Mouse (Mus musculus) megakaryocyte-erythroid progenitor cell, adult 5-6 weeks (primary cell): ENCODE measurements around the gene Me1. TPM values are rescaled to one million over a fixed set of nuclear protein-coding genes. Genes with fewer than 3 reads are reported as not detected.
A peak's percentile ranks its signal among the peaks of the same experiment; 100 is the strongest.
"Not testable (repeated sequence)": the region's sequence is repeated elsewhere in the genome, so short reads cannot be mapped to it uniquely, and the experiment has no call there.

Source experiments
- ATAC-seq: replicated peaks from 2 replicates; pipeline ENCODE4 v1.8.0; 2016; ENCODE audit warnings: mild to moderate bottlenecking, inconsistent platforms; ENCODE audit not compliant: severe bottlenecking, poor library complexity, low FRiP score, low TSS enrichment
- total RNA-seq, 2 experiments: library from RNA; stranded (forward) in 1 of 2; stranded (reverse) in 1 of 2; fragments of 200-1000, 215-1000 nt in 1 of 2; fragments of >200 nt in 1 of 2; fragmentation: Nextera tagmentation in 1 of 2; gene quantifications; 2 replicates each; pipeline ENCODE4 v1.2.3; 2014 to 2017

Gene Me1
- total RNA-seq, 2 experiments from 2014 or later, result 0.17 TPM; not detected in 1

DNA sequence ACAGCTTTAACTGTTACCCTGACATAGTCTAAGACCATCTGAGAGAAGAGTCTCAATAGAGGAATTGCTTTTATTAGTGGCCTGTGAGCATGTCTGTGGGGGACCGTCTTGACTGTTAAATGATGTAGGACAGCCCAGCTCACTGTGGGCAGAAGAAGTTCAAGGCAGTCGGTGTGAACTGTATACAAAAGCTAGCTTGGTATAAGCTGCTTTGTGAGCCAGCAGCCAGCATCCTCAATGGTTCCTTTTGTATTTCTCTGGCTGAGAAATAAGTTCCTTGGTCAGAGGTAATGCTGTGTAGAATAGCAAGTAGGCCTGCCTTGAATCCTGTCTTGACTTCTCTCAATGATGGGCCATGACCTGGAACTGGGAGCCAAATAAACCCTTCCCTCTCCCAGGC, 73.7 kb downstream of the Me1 start:
- ATAC-seq, result no peak

DNA sequence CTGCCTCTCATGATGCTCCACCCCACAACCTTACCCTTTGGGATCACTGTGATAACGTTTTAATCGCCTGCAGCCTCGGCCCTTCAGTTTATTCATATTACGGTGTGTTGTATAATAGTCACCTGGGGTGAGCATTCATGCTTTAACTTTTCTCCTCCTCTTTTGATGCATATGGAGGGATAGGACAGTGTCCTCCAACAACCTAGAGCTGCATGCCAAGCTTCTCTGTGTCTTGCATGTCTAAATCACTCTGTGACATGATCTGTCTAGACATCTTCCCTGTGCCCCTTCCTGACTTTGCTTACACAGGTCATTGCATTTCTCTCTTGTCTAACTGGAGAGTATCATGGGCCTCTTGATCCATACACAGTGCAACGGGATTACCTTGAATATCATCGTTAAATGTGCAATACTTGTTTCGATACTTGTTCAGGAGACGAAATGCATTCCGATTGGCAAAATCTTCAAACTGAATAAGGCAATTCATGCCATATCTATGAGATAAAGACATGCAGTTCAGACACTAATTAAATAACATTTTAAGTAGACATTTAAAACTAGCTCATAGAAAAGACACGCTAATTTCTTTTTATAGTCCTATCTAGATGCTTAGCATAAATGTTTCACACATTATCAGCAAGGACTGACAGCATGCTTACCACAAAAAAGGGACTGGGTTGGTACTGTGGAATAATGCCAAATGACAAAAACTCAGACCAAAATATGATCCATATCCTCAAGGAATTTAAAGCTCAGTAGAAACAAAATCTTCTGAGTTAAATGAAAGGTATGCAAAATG, 76.2 kb downstream of the Me1 start:
- no peak for ATAC-seq

DNA sequence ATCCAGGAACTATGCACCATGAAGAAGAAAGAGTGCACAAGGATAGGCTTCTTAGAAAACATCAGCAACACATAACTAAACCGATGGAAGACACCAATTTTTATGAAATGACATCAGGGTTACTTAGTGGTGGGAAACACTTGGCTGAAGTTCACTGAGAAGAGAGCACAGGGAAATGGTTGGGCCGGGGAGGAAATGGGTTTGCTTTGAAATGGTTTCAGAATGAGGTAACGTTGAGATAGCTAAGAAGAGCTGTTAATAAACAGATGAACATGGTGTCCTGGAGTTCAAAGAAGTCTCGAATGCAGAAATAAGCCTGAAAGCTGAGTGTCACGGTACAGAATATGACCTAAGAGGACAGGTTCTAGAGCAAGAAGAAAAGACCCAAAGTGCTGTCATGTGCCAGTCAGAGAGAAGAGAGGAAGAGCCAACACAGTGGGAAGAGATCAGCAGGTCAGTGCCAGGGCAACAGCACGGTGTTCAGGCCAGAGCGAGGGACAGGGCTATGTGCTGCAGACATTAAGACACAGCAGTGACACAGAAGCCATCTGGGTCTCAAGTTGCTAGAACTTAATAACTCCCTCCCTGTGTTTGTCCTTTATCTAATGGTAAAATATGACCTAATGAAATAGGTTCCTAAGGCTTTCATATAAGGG, 77.8 kb downstream of the Me1 start:
- no peak for ATAC-seq

DNA sequence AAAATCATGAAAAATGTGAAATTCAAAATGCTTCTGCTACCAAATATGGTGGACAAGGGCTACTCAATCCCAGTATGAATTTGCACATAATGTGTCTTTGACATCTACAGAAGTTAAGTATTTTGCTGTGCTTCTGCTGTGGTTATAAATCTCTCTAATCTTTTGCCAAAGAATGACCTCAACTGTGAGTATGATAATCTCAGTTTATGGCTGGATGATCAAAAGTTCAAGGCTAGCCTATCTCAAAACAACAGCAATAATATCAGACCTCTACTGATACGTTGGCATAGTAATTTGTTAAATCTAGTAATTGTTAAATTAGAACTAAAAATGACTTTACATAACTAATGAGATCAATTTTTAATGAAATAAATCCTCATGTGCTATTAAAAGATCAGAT, 80.0 kb downstream of the Me1 start:
- no peak for ATAC-seq

DNA sequence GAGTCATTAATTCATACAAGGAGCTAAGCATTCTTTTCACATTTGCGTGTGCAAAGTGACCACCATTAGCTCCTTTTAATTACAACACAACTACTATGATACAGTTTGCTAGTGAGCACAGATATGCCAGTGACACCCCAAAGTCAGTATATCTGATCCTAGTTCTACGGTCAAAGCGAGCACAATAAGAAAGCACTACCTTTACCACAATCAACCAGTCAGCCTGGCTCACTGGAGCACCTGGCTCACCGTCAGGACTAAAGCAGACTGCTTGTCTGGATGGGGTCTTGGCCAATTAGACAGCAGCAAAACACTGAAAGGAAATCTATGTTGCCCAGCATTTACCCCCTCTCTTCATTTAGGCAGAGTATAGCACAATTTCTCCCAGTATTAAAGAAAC, 83.7 kb downstream of the Me1 start:
- ATAC-seq, result no peak

DNA sequence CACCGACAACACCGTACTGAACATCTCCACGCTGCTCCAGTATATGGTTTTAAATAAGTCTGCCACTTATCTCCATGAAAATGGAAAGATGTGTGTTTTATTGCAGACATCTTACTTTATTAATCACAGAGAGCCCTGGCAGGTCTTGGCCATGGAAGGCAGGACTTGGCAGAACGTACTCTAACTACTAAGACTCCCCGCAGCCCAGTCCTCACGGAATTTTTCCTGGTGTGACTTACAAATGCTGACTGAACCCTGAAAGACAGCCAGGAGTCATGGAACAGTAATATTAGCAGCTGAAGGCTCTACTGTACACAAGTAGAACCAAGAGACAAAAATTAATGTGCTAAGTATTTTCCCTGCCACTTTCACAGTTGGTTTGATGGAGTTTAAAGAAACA, 90.0 kb downstream of the Me1 start:
- no peak for ATAC-seq

DNA sequence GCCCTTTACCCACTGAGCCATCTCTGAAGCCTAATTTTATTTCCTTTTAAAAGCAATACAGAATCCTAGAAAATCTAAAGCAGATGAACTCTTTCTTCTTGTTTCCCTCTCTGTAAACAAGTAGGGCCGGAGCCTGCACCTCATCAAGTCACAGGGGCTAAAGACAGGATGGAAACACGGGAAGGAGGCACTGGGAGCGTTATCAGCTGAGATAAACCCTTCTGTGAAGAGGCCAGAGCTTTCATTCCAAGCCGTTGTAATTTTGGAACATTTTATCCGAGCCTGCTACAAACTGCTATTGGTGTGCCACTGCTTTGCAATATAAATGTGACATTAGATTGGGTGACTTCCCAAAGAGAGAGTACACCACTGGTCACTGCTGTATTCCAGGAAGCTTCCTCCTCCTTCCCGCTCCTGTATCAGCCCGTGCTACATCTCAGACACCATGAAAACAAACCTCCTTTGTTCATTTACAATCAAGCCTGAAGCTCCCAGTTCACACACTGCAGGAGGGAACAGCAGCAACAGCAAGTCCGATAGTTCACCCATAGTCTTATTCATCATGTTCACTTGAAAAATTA, 95.9 kb downstream of the Me1 start:
- no peak for ATAC-seq

DNA sequence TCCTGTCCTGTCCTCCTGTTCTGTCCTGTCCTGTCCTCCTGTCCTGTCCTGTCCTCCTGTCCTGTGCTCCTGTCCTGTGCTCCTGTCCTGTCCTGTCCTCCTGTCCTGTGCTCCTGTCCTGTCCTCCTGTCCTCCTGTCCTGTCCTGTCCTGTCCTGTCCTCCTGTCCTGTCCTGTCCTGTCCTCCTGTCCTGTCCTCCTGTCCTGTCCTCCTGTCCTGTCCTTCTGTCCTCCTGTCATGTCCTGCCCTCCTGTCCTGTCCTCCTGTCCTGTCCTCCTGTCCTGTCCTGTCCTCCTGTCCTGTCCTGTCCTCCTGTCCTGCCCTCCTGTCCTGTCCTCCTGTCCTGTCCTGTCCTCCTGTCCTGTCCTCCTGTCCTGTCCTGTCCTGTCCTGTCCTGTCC, 98.8 kb downstream of the Me1 start:
- not testable (repeated sequence) for ATAC-seq

DNA sequence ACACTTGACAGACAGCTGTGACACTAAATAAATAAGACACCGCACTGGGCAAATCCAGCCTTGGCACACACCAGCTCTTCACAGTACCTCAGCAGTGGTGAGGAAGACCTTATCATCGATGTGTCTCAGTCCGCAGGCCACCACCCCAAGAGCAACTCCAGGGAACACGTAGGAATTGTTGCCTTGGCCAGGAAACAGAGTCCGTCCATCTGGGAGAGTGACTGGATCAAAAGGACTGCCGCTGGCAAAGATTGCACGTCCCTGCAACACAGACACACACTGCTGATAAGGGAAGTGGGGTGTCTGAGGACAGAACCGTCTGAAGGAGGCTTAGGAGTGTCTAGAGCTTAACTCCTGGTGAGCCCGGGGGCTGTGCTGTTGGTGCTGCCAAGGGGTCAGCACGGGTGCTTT, 101.4 kb downstream of the Me1 start:
- not testable (repeated sequence) for ATAC-seq

DNA sequence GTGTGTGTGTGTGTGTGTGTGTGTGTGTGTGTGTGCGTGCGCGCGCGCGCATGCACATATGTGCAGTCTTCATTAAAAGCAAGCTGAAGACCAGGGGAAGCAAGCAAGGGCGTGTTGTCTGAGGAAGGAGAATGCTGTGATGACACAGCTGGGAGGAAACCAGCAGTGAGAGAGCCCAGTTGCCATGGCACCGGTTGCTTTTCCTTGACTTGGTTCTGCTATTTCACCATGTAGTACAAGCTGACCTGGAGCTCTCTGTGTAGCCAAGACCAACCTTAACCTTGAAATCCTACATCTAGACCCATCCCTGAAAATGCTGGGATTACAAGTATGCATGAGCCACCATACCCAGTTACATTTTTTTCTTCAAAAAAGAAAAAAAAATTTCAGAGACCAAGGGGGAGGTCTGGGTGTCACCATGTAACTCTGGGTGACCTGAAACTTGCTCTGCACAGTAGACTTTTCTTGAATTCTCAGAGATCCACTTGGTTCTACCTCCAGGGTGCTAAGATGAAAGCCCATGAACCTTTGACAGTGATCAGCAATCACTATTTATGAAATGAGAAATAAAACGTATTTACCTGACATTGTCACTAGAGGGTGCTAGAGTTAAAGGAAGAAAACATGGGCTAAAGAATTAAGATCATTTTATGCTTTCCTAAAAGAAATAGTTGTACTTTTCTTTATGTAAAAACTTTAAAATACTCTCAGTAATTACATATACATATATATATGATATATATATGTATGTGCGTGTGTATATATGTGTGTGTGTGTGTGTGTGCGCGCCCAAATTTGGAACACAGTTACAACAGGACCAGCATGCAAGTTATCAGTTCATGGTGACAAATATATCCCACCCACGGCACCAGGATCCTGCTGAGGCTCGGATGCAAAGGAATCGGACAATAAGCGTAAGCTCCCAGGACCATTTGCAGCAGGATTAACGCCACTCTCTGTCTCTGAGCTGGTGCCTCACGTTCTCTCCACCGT, 102.8 kb downstream of the Me1 start:
- peak; percentile 15; the same call in 1 of the 2 replicates for ATAC-seq

DNA sequence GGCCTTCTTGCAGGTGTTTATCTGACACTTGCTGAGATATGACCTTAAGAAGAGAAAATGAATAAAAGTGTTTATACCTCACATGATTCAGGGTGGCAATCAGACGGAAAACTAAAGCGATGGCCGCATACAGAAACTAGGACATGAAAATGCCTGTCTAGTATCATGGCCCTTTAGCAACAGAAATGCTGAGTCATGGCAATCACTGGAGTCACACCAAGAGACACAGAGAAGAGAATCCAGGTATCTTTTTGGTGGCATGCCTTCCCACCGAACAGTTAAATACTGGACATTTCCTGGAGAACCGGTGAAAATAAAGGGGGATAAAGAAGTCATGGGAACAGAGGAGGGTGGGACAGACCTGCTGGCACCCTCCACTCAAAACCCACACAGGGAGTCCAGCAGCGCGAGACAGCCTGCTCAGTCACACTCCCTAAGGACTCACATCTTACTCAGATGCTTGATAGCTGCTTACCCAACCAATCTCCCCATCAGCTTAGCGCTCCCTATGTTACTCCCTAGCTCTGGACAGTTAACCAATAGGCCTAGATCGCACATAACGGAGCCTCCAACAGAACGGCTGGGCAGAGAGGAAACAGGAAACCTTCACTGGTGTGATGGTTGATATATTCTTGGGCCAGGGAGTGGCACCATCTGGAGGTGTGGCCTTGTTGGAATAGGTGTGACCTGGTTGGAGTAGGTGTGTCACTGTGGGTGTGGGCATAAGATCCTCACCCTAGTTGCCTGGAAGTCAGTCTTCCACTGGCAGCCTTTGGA, 108.5 kb downstream of the Me1 start:
- ATAC-seq, result no peak

DNA sequence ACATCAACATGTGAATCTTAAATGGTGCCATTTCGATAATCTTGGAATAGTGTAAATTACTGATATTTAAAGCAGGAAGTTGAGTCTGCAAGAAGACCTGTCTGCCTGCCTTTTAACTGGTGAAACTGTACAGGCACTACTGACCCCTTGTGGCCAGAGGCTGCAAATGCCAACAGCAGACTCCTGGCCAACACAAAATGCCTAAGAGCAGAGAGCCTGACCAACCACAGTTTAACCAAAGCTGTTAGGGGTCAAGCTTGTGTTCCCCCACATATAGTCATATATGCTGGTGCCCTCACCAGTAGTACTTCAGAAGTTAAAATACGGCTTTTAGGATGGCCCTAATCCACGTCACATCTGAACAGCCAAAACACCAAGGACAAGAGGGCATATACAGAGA, 112.0 kb downstream of the Me1 start:
- ATAC-seq, result peak; percentile 92

DNA sequence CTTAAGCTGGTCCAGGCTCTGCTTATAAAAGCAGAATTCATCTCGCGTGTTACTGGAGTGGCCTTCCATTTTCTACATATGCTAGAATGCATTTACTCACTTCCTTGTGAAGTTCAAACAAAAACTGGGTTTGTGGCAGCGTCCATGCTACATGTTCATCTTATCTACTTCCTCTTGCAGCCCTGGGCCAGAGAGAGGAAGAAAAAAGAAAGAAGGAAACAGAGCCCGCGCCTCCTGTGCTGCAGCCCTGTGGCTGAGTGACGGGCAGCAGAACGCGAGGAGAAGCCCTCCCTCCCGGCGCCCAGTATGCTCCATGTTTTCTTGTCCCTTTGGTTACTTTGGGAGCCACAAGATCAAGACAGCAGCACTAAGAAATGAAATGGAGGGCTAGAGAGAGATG, 116.1 kb downstream of the Me1 start:
- peak; percentile 55 for ATAC-seq

DNA sequence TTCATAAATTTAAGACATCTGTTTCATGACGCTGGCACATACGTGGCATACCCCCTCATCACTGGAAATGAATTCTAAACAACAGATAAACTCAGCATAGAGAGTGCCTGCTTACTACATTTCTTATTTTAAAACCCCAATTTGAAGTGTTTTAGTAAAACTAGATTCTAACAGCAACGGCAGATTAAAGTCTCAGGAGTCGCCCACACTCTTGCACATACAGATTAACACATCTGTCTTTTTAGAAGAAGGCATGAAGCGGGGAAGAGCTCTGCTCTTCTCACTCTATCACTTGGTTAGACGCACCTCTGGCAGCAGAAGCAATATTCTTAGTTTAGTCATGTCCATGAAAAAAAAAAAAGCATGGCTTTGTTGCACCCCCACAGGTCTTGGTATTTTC, 120.6 kb downstream of the Me1 start:
- no peak for ATAC-seq

DNA sequence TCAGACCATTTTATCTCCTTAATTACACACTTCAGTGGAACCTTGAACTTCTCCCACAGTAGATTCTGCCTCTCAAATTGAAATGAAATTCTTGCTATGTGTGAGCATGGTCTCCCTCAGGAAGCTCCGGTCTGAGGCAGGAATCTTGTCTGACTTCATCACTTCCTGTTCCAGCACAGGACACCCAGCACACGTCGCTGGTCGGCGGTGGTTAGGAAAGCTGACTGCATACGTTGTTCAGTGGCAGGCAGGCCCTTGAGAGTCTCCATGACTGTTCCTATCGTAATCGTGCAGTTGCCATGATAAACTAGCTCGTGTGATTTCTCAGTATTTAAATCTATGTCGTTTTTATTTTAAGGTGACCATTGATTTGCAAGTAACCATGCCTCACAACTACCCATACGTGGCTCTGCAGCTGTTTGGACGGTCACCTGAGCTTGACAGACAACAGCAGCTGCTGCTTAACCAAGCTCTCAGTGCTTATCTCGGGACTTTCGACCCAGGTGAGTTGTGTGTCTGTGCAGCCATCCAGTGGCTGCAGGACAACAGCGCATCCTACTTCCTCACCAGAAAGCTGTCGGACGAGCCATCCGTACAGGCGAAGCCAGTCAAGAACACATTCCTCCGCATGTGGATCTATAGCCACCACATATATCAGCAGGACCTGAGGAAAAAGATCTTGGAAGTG, 122.0 kb downstream of the Me1 start:
- no peak for ATAC-seq

DNA sequence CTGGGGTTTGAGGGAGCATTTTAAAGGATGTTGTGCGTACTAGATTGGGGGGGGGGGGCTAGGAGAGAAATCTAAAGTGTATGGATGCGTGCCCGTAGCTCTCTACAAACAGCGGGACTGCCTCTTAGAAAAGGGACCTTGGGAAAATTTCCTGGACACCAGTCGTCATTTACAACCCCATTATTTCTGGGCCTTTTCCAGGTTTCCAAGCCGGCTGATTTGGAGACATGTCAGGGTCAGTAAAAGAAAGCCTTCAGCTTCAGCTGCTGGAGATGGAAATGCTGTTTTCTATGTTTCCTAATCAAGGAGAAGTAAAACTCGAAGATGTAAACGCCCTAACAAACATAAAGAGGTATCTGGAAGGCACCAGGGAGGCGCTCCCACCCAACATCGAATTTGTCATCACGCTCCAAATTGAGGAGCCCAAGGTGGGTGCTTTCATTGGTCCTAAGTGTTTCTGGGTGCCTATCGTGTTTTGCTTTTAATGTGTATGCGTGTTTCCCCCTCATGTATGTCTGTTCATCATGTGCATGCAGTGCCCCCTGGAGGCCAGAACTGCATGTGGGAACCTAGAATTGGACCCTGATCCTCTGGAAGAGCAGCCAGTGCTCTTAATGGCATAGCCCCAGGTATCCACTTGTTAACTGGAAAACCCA, 123.0 kb downstream of the Me1 start:
- peak; percentile 78 for ATAC-seq

DNA sequence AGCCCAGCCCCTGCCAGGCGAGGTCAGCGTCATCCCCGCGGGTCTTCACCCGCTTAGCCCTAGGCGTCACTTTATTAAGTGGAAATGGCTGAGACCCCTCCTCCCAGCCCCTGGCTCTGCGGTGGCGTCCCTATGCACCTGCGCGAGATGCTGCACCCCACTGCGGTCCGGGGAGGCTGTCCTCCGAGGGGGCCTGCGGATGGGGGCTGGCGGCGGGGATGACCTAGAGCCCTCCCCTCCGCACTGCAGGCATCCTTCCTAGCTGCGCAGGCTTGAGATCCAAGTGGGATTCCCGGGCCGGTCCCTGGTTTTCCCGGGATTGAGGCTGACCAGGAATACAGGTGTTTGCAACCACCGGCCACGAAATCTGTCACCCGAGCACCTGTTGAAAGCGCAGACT, 123.6 kb downstream of the Me1 start:
- ATAC-seq, result peak; percentile 45
